Mouse (Mus musculus): ENCODE measurements at regions not wholly inside any gene's neighbourhood (a gene's known extent, or its start where the extent isn't known, plus 50 kb on each side); places are given as distances from the start of the nearest gene placed in this dataset.

GRCm38 (mm10) chr6:51145863-51146262 lies 286.6 kb upstream of the Nfe2l3 start:
- TF ChIP-seq CTCF (IDR thresholded peaks at IDR 0.05; ENCODE audit: control insufficient read depth, insufficient read depth, low read length): no peak
- TF ChIP-seq POLR2A (IDR thresholded peaks at IDR 0.05; ENCODE audit: borderline replicate concordance, control insufficient read depth, low read depth, low read length): no peak

Measured in bone marrow, adult 2 months (tissue).